Mouse (Mus musculus) G1E-ER4 (cell line): Measurements from ENCODE around the gene Dlg2. TPM values are rescaled to one million over a fixed set of nuclear protein-coding genes. Genes with fewer than 3 reads are reported as not detected.

Source experiments
- GATA1 ChIP-seq: IDR thresholded peaks from one replicate; pipeline ENCODE4 v1.8.0; 2012; ENCODE audit warnings: low read length, inconsistent platforms
- polyA plus RNA-seq: library from polyadenylated mRNA; stranded (reverse); fragments of >175 nt; gene quantifications from 2 replicates; pipeline ENCODE4 v1.2.3, GENCODE M21; 2012

Dlg2 gene
- polyA plus RNA-seq, 1 experiment, result not detected

DNA sequence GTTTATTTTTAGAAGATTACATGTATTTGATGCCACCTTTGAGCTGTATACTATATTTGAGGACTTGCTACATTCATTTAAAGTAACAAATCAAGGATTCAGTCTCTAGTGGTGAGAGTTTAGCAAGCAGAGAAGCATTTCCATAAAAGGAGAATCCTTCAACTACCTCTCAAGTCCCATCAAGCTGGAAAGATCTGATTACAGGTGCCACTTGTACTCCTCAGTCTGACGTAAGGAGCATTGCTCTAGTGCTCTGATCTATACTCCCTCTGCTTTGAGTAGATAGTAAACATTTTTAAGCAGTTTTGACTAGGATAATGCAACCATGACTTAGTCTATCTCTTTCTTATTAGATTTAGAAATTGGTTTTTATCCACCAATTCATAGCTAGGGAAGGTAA is 1496.5 kb downstream of the Dlg2 start:
- TF ChIP-seq GATA1, result no peak

DNA sequence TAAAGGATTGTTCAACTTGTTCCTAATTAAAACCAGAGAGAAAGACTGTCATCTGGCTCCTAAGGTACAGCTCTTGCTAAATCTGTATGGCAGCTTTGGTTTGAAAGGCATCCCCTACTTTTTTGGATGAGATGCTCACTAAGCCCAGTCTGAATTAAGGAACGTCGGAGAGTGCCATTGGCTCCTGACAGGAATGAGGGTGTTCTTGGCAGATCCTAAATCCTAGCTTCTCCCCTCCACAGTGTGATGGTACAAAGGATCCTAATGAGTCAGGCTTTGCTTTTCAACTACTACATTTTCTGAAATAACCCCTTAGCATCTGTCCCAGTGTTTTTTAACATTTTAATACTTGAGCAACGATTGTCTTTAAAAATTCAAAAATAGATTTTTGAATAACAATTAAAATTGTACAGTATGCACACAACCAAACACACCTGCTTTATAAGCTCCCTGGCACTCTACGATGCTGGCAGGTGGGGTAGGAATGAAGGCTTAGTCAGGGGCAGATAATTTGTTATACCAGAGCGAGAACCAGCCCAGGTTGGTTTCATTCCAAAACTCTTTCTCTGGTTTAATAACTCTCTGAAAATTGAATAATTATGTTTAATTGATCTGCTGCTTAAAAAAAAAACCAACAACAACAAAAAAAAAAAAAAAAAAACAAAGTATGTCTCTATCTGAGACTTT is 1527.4 kb downstream of the Dlg2 start:
- no peak for TF ChIP-seq GATA1

DNA sequence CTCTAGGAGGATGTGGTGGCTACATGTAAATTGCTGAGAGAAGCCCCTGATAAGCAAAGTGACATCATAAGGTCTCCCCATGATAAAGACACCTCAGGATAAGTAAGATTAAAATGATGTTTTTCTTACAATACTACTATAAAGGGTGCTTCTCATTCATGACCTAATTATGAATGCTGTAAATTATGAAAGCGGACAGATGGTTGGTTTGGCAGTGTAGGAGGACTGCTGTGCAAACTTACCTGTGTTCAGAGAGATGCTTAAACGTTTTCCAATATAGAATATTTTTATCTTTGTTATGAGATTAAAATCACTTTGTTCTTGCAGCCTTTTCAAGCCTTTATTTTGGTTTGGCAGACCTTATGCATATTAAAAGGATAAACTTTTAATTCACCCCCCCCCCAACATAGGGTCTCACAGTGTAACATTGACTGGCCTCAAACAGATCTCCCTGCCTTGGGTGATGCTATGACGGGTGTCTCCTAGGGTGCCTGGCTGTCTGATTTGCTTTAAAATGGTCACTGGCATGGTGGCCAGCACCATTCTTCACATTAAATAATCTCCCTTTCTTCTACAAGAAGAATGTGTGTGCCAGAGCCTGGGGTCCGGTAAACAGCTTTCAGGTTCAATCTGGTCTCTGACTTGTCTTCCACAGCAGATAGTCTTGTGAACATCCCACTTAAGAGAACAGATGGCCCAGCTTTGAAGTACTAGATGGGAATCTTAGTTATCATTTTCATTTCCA is 1529.4 kb downstream of the Dlg2 start:
- TF ChIP-seq GATA1, result no peak

DNA sequence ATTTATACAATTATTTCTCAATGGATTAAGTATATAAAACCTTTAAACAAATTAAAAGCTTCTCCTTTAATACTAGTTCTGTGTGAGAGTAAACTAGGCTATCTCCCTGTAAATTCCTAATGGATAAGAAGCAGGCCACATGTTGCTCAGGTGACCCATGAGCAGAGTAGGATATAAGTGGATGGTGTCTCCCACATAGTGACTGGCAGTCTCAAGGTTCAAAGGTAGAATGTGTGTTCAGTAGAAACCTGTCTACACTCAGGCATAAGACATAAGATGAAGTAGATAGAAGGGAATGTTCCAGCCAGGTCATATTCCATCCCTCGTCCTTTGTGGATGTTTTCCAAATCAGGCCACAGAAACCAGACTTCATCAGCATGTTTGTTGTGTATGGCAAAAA is 1532.2 kb downstream of the Dlg2 start:
- TF ChIP-seq GATA1, result no peak

DNA sequence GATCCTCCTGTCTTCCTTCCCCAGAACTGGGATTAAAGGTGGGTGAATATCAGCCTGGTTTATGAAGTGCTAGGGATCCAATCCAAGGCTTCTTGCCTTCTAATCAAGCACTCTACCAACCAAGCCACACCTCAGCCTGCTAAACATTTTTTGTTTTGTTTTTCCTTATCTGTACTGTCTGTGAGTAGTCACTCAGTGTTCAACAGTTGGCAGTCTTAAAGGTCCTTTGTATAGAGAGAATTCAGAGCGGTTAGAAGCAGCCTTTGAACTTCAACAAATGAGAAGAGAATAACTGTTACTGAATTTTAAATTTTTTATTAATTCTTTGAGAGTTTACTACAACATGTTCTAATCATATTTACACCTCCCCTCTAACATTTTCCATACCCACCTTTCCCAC is 1548.5 kb downstream of the Dlg2 start:
- no peak for TF ChIP-seq GATA1

DNA sequence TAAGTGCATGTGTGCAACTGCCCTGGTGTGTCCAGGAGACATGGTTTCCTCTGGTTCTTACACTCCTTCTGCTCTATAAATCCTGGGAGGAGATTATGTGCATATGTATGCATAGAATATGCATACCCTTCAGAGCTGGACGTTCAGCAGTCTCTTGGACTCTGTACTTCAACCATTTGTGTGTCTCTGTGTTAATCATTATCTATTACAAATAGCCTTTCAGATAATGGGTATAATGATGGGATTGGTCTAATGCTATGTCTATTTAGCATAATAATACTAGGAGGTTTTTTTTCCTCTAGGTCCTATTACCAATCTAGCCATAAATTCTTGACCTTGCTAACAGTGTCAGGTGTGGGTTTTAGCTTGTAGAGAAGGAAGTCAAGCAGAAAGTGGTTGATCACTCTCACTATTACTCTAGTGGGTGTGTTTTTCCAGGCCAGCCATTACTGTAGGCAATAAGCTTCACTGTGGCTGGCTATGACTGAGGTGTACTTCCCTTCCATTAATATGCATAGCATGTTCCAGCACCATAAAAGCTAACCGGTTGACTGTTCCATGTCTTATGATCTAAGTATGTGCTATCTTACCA is 1549.1 kb downstream of the Dlg2 start:
- no peak for TF ChIP-seq GATA1

DNA sequence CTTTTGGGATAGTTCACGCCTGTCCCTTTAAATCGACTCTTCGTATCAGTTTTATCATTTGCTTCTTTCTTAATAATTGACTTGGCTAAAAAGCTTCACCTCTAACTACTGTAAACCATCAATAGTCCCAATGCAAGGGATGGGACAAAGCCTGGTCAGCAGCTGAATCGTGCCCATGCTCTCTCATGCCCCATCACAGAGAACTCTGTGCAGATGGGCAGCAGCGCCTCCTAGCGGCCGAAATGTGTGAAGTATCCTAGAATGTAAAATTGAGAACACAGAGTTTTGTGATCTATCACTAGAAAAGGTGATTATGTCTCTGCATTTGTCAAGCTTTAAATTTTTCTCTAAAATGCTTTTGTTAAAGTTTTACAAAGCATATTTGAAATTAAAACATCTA is 1550.6 kb downstream of the Dlg2 start:
- TF ChIP-seq GATA1, result no peak

DNA sequence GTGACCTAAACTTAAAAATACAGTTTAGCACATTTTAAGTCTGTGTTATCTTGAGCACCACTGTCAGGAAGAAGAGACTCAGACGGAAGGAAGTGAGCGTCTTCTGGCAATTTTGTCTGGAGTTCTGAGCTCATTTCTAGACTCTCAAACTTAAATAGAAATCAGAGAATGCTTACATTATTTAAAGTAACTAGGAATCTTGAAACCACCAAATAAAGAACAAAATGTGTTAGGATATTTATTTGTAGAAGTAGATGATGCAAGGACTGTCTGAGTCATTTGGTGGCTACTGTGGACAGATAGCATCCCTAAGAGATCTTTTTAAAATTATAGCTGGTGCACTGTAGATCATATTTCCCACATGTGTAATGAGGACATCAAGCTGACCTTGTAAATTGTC is 1557.8 kb downstream of the Dlg2 start:
- TF ChIP-seq GATA1, result no peak

DNA sequence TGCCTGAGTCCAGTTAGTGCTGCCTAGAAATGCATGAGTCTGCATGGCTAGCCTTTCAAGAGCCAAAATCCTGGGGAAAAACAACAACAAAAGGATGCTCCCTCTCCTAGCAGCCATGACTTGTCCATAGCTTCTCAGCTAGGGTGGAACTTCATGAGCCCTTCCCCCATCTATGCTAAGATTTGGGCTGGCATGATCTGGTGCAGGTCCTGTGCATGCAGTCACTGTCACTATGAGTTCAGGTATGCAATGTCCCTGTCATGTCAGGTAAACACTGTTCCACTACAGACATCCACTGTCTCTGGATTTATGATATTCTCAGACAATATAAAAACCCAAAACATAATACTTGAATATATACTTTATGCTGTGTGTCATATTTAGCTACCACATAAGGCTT is 1563.7 kb downstream of the Dlg2 start:
- TF ChIP-seq GATA1, result no peak

DNA sequence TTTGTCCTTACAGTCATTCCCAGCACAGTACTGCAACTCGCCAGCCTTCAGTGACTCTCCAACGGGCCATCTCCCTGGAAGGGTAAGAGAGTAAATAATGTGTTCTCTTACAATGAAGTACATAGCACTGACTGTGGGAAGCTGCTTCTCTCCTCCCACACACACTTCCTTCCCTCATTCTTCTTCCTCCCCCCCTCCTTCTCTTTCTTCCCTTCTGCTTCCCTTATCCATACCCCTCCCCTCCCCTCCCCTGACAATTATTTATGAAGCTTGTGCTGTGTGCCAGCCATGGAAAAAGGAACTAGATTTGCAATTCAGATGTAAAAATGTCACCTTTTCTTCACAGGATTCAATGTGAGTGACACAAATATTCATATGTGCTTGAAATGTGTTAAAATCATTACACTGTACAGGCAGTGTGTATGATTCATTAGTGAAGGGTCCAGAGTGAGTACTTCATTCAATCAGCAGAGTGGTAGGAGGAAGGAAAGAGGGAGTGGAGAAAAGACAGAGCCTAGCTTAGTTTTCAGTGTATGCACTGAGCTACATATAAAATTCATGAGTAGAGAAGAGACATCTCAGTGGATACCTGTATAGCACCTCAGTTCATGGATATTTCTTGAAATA is 1564.4 kb downstream of the Dlg2 start:
- no peak for TF ChIP-seq GATA1

DNA sequence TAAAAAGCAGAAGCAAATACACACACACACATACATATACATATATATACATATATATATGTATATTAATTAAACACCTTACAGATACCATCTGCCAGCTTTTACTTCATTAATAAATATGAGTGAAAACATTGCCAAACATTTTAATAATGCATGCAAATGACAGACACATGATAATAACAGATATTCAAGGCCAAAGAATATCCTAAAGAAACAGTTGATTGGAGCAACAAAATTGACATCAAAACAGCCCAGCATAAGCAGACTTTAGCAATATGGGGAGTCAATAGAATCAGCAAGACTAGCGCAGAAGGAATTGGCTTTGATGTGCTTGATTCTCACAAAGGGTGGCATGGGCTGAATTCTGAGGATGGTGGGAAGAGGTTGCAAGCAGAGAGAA is 1568.5 kb downstream of the Dlg2 start:
- no peak for TF ChIP-seq GATA1

DNA sequence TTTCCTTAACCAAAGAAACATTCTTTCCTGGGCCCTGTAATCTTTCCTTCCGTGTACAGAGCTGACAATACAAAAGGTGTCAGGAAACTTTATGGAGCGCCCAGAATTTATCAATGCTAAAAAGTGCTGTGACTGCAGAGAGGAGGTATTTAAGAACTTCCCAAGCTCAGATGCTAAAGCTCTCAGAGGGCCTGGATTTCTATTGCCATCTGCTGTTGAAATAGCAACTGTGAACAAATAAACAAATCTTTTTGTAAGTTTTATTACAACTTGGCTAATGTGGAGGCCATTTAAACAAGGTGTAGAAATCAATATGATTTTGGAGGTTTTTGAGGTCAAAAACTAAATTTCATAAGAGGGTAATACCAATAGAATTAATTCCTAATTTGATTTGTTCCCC is 1570.8 kb downstream of the Dlg2 start:
- TF ChIP-seq GATA1, result no peak

DNA sequence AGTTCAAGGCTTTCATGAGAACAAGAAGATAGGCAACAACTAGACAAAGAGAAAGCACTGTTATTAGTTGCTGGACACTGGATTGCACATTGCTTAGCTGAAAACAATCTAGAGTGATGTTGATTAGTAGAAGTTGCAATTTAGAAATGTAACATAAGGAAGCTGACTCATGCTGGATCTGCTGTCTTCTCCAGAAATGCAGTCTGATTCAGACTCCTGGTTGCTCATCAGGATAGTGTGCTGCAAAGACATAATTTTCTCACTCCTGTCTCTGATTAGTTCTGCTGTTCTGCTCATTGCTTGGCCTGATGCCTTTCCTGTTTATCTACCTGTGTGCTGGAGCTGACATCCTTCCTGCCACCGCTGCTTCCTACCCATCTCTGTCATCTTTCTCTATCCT is 1572.4 kb downstream of the Dlg2 start:
- no peak for TF ChIP-seq GATA1

DNA sequence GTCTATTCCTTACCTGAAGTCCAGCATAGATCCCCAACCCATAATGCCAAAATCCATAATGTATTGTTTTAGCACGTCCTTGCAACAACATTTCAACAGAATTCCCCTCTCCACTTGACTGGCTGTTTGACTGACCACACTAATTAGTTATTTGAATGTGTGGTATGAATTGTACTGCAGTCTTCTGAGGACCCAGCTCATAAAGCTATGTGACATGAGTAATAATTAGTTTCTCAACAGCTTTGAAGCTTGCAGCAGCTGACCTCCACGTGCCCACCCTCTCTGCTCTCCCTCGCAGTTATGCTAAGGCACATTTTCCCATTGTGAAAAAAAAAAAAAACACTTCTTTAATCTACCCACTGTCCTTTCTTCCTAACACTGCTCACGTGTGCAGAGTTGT is 1590.4 kb downstream of the Dlg2 start:
- TF ChIP-seq GATA1, result no peak

DNA sequence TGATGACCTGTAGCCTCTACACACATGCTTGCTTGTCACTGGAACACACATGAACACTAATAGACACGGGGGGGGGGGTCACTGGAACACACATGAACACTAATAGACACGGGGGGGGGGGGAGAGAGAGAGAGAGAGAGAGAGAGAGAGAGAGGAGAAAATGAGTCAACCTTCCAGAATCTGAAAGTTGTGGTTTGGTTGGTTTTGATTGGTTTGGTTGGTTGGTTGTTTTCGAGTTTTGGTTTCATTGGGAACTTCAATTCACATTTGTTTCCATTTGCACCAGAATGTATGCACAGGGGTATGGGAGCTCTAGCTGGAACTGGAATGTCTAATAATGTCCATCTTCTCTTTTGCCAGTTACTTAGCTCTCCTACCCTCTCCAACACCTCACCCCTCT is 1611.0 kb downstream of the Dlg2 start:
- no peak for TF ChIP-seq GATA1

DNA sequence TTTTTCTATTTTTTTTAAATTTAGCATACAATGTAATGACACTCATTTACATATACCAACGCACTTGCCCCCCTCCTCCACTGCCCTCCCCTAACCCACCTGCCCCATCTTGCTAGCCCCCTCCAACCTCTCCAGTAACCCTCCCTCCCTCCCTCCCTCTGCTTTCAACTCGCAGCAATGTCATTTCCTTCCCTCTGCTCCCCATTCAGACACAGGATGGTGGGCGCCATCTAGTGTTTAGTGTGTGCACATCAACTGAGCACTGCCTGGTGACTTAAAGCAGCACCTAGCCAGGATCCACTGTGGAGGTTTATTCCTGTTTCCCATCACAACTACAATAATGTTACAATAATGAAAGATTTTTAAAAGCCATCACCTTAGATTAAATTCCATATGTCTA is 1617.4 kb downstream of the Dlg2 start:
- no peak for TF ChIP-seq GATA1
